In genomic region chr16:25201094-25201770, GRCm38 (mm10) we compare ENCODE assay signal across 23 mouse cellular contexts.
DNase-seq lines count a peak whose midpoint lies in the region; ATAC-seq and TF ChIP-seq lines count a peak whose summit lies in the region.
"Had no signal": no experiment of that assay in that cellular context is flagged by ENCODE, and none has a peak within 500 bp of the region (broad histone marks: within the 10 kb centered on the region; RNA-seq: fewer than 3 reads in every experiment).

No protein-coding gene starts in this region.

- no peak overlapping the region for H3K4me3 ChIP-seq in spleen, adult 2 months (ENCODE audit: extremely low read depth, insufficient read depth, insufficient read length)
- no peak overlapping the region for H3K4me3 ChIP-seq in liver, embryonic 13.5 days (replicated peaks)
- H3K4me3 ChIP-seq in myocyte: no peak overlapping the region
- H3K4me3 ChIP-seq: embryonic facial prominence, embryonic 15.5 days; forebrain, embryonic 12.5 days; hindbrain, embryonic 10.5 days; limb, embryonic 12.5 days had no signal

- H3K27me3 ChIP-seq in spleen, adult 2 months (ENCODE audit: control insufficient read depth, insufficient read depth, low read length): no peaks in the 10 kb centered on the region
- no peaks in the 10 kb centered on the region for H3K27me3 ChIP-seq in liver, embryonic 13.5 days
- no peaks in the 10 kb centered on the region for H3K27me3 ChIP-seq in myocyte (ENCODE audit: control insufficient read depth, insufficient read depth, insufficient read length)
- H3K27me3 ChIP-seq: embryonic facial prominence, embryonic 15.5 days; forebrain, embryonic 12.5 days; limb, embryonic 12.5 days had no signal

- DNase-seq in spleen, adult 2 months (ENCODE audit: low read depth in 1 of 2, low spot score in 2 of 2): no peak
- DNase-seq in spleen, adult 18-20 months: no peak
- peak; percentile 41 for DNase-seq in liver, embryonic 13.5 days
- no peak for DNase-seq in kidney, adult 9 months
- no peak for DNase-seq in left cerebral cortex, adult 8-10 months (ENCODE audit: low spot score in 2 of 2)
- DNase-seq: adrenal gland, postnatal 10 days; cerebellum, adult 18-20 months; cerebellum, postnatal 25 days; kidney, adult 2 months; kidney, postnatal 14 days; lung, embryonic 14.5 days; lung, postnatal 4 days; right cerebral cortex, postnatal 4 days; thymus, postnatal 14 days had no signal

- no peaks in the 10 kb centered on the region for H3K9me3 ChIP-seq in liver, embryonic 13.5 days (replicated peaks)
- H3K9me3 ChIP-seq: embryonic facial prominence, embryonic 15.5 days; forebrain, embryonic 12.5 days; hindbrain, embryonic 10.5 days; limb, embryonic 12.5 days had no signal

- no peak for TF ChIP-seq CTCF in spleen, adult 2 months (IDR thresholded peaks at IDR 0.05; ENCODE audit: extremely low read depth, insufficient read depth, insufficient read length, insufficient replicate concordance)

- peak; percentile 90 for ATAC-seq in erythroblast, adult 5-6 weeks (replicated peaks; ENCODE audit: low FRiP score, poor library complexity, severe bottlenecking)
- ATAC-seq in liver, embryonic 13.5 days (ENCODE audit: low read depth): peak; percentile 96
- ATAC-seq in CD4-positive, CD25-positive, alpha-beta regulatory T cell, adult 4 months: no peak
- ATAC-seq: Patski had no signal

- H3K27ac ChIP-seq in spleen, adult 2 months (ENCODE audit: insufficient read depth, low read length): peak overlapping the region; percentile 46; the same call in 1 of the 2 replicates
- peak overlapping the region; percentile 93 for H3K27ac ChIP-seq in liver, embryonic 13.5 days
- H3K27ac ChIP-seq: embryonic facial prominence, embryonic 15.5 days; forebrain, embryonic 12.5 days; hindbrain, embryonic 10.5 days; limb, embryonic 12.5 days had no signal

- H3K4me2 ChIP-seq in liver, embryonic 13.5 days: peak overlapping the region; percentile 44
- peak overlapping the region; percentile 44 for H3K4me2 ChIP-seq in myocyte (ENCODE audit: low read depth)
- H3K4me2 ChIP-seq: embryonic facial prominence, embryonic 15.5 days; forebrain, embryonic 12.5 days; limb, embryonic 12.5 days; lung, embryonic 14.5 days; midbrain, embryonic 11.5 days had no signal

- H3K79me2 ChIP-seq in myocyte (ENCODE audit: control insufficient read depth, insufficient read depth): no peaks in the 10 kb centered on the region

- H3K36me3 ChIP-seq in spleen, adult 2 months (ENCODE audit: control insufficient read depth, insufficient read depth, low read length): no peaks in the 10 kb centered on the region
- H3K36me3 ChIP-seq in liver, embryonic 13.5 days: no peaks in the 10 kb centered on the region
- H3K36me3 ChIP-seq in myocyte (ENCODE audit: control insufficient read depth, insufficient read depth): no peaks in the 10 kb centered on the region
- H3K36me3 ChIP-seq: embryonic facial prominence, embryonic 15.5 days; forebrain, embryonic 12.5 days; hindbrain, embryonic 10.5 days; limb, embryonic 12.5 days had no signal

- H3ac ChIP-seq in myocyte (ENCODE audit: control insufficient read depth, insufficient read length): no peak overlapping the region

- WGBS in spleen, adult 2 months: 76% methylated on average over 7 of the region's 7 CpGs
- 48% methylated on average over 7 of the region's 7 CpGs for WGBS in liver, embryonic 13.5 days (ENCODE audit: insufficient replicate concordance)

- TF ChIP-seq POLR2A in spleen, adult 2 months (IDR thresholded peaks at IDR 0.05; ENCODE audit: low read depth, low read length): no peak
- TF ChIP-seq POLR2A in myocyte (IDR thresholded peaks at IDR 0.05; ENCODE audit: insufficient read length, low read depth): no peak

- no peak overlapping the region for H3K9ac ChIP-seq in liver, embryonic 13.5 days
- H3K9ac ChIP-seq: embryonic facial prominence, embryonic 15.5 days; forebrain, embryonic 12.5 days; limb, embryonic 12.5 days; lung, embryonic 14.5 days had no signal

- H3K4me1 ChIP-seq in spleen, adult 2 months (ENCODE audit: control insufficient read depth, insufficient read depth, insufficient read length): no peaks in the 10 kb centered on the region
- peaks cover 40% of the 10 kb centered on the region for H3K4me1 ChIP-seq in liver, embryonic 13.5 days (replicated peaks)
- H3K4me1 ChIP-seq: forebrain, embryonic 12.5 days; hindbrain, embryonic 10.5 days; limb, embryonic 12.5 days had no signal

TF ChIP-seq in myocyte, 11 proteins besides CTCF, POLR2A, EP300 and RAD21:
- TF ChIP-seq MAX (IDR thresholded peaks at IDR 0.05; ENCODE audit: low read depth): peak; percentile 89
- TF ChIP-seq SRF (IDR thresholded peaks at IDR 0.05; ENCODE audit: control insufficient read depth, insufficient read length, low read depth): no peak
- peak in 1 of 3 experiments; percentile 13 for TF ChIP-seq MYOG (IDR thresholded peaks at IDR 0.05; ENCODE audit: control insufficient read depth in 1 of 3, insufficient read depth in 1 of 3, insufficient read length in 2 of 3, low read depth in 2 of 3)
- TF ChIP-seq USF1 (IDR thresholded peaks at IDR 0.05; ENCODE audit: low read depth): peak; percentile 86
- TF ChIP-seq MYOD1 (IDR thresholded peaks at IDR 0.05; ENCODE audit: control insufficient read depth in 1 of 3, insufficient read length in 2 of 3, low read depth in 2 of 3): peak in 1 of 3 experiments; percentile 34
